Mouse (Mus musculus): ENCODE data around the gene Ints1.

- TF ChIP-seq MAFK (IDR thresholded peaks at IDR 0.05; ENCODE audit: insufficient read depth, low read depth, low read length) = no peak
- TF ChIP-seq HCFC1 (IDR thresholded peaks at IDR 0.05; ENCODE audit: borderline replicate concordance, insufficient read depth, low read length) = peak; percentile 47; the same call in 1 of the 2 replicates
Observed at GRCm38 (mm10) chr5:139791227-139792158, 16.0 kb upstream of the Ints1 start, which contains the start of gene Mafk.

Measured in ES-E14 (cell line).